Mouse (Mus musculus) left cerebral cortex, adult 18-20 months (tissue): ENCODE results near the gene Col6a2. TPM values are rescaled to one million over a fixed set of nuclear protein-coding genes. Genes with fewer than 3 reads are reported as not detected.

Source experiments
- DNase-seq, 2 experiments: peaks; one replicate each; pipeline ENCODE4 v3.0.0; 2021 to 2022; ENCODE audit warnings: low spot score in 2 of 2, mixed read lengths in 1 of 2
- long read RNA-seq, 2 experiments: library from polyadenylated mRNA; stranded (forward); transcript quantifications; one replicate each; pipeline ENCODE4 v2.0.0; 2021
- total RNA-seq, 2 experiments: library from RNA; stranded (reverse); gene quantifications; 2 replicates each; pipeline ENCODE4 v1.2.3; 2021

Gene Col6a2
- 10 to 100 TPM in 1 of 2 experiments, 1 to 10 TPM in 1; 9.3 to 16.1 TPM for total RNA-seq
- long read RNA-seq, experiment 1, transcript Col6a2-201 (28 exons, 3,949 nt): major isoform, 9 of 16 reads
- long read RNA-seq, experiment 1, partial matches to known transcripts: 6 of 16 reads
- long read RNA-seq, experiment 1, other reads (novel, unspliced or antisense): 1 of 16 reads
- long read RNA-seq, experiment 2, full-length matches to known transcripts: 4 of 5 reads
- long read RNA-seq, experiment 2, partial matches to known transcripts: 0 of 5 reads
- long read RNA-seq, experiment 2, other reads (novel, unspliced or antisense): 1 of 5 reads

DNA sequence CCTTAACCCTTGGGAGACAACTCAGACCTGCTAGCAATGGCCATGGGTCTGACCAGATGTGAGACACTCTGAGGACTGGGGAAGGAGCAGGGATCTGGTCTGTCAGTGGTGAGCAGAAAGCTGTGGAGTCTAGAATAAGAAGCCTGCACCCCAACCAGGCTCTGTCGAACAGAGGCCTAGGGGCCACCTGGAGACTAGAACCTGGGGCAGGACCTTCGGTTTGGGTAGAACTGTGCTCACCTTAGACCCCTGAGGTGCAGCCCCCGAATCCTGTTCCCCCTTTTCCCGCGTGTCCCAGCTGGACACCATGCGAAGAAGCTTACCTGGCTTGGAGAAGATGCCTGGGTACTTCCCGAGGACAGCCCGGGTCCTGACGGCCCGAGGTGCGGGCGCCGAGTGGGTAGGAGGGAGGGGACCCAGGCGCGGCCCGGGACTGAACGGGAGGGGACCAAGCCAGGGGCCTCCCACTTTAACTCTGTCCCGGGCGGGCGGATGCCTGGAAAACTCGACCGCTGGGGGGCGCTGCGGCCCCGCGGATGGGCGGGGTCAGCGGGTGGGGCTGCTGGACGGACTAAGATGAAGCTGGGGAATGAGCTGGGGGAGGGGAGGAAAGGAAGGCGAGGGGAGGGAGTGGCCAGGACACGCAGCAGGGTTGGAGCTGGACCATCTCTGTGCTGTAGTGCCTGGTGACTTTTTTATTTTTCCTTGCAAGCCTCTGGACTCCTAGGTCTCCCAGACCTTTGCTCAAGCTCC, at the start of gene Col6a2:
TSS of gene Col6a2 (minus strand) at position 703 of the 753 bp plus-strand sequence.
- DNase-seq: peak; percentile 81 to 82

DNA sequence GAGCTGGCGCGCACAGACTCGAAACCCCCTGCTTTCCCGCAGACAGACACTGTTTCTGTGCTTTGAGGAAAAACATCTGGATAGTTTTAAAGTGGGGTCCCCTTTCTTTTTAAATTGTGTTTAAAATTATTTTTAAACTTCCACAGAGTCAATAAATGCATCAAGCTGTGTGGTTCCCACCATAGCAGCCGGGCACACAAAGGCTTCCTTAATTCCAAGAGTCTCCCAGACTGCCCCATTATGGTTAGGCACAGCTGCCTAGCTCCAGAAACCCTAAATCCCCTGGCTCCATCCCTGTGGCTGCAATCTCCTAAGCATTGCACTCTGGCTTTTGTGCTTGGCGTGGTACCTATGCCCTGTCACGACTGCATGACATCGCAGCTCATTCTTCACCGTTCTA, 48.5 kb upstream of the Col6a2 start:
- no peak for DNase-seq

DNA sequence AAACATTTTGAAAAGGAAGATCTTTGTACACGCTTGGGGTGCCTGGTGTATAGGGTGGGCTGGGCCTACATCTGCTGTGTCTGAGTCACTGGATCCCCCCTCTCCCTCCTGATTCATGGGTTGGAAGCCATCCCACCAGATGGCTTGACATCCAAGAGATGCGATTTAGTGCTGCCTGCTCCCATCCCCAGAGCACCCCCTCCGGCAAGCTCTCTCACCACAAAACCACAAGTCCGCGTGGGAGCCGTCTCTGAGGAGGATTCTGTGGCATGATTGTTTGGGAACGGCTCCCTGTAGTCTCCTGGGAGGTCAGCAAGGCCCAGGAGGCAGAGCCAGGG, 45.5 kb upstream of the Col6a2 start:
- peak; percentile 78 to 80 for DNase-seq

DNA sequence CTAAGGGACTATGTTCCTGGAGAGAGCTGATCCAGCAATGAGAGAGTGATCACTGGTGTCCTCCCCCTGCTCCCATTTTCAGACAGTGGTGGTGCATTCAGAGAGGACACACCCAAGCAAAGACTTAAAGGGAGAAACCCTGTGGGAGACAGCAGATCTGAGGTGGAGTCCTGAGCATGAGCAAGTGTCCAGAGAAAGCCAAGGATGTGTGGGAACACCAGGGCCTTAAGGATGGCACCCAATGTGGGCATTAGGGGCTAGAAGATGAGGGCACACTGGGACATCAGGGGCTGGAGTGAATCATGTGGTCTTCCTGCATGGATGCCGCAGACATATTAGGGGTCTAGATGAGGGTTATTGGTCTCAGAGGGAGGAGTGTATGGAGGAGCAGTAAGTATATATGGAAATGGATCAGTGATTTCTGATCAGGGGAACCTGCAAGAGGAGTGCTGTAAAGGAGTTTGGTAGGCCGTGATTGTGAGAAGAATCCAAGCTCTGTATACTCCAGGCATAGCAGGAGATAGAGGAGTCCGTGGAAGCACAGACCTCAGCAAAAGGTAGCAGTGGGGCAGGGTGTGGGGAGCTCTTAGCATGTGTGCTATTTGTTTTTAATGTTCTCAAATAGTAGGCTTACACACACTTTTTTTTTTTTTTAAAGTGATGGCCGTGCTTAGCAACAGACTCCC, 45.0 kb upstream of the Col6a2 start:
- no peak for DNase-seq

DNA sequence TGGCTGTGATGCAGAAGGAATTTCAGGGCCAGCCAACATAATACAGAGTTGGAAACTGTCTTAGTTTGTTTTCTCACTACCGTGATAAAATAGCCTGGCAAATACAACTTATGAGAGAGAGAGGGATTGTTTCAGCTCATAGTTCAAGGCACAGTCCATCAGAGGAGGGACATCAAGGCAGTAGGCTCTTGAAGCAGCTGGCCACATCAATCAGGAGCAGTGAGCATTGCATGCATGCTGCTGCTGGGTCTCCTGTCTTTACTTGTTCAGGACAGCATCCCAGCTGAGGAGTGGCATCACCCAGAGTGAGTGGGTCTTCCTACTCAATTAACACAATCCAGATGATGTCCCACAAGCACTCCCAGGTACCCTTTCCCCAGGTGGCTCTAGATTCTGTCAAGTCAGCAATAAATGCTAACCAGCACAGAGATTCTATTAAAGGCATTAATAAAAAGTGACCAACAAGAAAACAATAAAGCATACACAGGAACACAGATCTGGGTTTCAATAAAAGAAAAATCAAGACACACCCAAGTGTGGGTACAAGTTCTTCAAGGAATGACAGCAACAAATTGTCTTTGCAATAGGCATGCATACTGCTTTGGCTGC, 43.9 kb upstream of the Col6a2 start:
- DNase-seq: no peak

DNA sequence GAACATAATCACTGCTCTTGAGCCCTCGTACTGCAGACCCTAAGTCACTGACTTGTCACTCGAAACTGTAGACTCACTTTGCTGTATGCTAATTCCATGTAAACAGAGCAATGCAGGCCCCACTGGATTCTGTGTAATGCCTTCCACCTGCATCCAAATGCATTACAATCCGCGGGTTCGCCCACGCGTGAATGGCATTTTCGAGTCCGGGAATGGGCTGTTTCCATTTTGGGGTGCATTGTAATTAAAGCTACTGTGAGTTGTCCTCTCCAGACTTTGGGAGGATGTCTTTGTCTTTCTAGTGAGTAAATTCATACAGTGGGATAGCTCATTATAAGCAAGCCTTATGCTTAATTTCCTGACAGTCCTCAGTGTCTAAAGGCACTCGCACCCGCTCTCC, 42.1 kb upstream of the Col6a2 start:
- DNase-seq: no peak

DNA sequence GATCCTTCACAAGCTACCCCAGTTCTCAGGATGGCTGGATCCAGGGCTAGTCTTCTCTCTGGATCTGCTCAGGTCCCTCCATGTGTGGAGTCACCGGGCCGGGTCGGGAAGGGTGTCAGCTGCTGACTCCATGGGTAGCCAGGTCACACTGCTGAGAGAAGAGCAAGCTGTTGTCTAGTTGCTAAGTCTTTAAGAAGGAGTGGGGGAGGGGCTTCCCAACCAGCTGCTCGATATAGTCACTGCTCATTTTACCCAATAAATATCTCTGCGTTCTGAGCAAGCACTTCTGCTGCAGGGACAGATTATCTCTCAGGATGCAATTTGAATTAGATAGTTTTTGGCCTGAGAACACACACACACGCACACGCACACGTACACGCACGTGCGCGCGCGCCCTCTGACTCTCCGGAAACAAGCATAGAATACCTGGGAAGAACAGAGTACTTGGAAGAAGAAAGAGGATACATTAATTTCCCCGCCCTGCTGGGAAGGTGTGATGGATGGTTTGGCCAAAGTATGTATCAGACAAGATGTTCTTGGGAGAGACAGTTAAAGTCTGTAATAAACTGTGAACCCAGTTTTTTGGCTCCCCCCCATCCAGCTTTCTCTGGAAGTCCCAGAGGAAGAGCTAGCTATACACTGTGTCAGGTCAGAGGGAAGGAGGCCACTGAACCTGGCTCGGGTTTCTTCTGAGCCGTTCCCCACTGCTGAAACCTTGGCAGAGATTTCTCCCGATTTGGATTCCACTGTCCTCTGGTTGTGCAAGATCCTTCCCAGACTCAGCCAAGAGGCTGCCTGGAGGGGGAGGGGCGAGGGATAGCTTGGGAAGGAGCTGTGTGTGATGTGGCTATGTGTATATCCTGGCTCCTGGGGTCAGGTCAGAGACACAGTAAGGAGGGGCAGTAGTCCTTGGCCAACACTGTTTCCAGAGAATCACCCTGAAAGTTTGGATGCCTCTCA, 41.0 kb upstream of the Col6a2 start:
- DNase-seq: no peak

DNA sequence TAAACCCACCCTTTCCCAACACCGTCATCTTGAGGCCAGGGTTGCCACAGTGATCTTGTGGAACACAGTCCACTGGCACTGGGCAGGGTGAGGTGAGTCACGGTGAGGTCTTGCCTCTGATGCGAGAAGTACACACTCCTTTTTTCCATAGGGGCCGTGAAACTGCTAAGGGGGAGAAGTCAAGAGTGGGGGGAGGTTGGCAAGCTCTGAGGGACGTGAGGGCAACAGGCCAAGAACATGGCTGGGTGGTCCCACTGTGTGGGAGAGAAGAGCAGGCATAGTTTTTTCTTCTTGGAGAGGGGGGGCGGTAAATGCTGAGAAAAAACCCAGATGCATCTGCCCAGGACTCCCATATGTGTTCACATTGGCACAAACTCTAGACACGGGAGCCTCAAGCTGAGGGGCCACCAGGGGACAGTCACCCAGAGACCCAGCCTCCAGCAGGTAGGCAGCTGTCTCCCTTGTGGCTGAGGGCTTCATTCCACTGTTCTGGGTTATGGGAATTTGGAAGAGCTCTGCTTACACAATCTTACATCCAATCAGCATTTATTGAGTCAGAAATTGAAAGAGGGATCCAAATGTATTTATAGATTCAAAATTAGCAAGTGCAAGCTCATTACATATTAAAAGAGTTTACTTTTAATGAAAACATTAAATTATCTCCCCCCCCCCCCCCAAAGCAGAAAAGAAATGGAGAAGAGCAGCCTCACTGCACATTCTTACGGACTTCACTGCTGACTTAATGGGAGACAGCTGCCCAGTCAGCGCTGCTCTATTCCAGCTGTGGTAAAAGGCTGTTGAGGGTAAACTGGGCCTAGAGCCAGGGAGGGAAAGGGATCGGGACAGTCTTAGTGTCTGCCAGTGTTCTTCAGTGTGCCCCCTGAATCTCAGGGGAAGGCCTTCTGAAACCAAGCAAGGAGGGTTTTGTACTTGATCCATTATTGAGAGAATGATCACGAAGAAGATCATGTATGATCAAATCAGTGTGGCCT, 30.2 kb upstream of the Col6a2 start:
- DNase-seq: no peak

DNA sequence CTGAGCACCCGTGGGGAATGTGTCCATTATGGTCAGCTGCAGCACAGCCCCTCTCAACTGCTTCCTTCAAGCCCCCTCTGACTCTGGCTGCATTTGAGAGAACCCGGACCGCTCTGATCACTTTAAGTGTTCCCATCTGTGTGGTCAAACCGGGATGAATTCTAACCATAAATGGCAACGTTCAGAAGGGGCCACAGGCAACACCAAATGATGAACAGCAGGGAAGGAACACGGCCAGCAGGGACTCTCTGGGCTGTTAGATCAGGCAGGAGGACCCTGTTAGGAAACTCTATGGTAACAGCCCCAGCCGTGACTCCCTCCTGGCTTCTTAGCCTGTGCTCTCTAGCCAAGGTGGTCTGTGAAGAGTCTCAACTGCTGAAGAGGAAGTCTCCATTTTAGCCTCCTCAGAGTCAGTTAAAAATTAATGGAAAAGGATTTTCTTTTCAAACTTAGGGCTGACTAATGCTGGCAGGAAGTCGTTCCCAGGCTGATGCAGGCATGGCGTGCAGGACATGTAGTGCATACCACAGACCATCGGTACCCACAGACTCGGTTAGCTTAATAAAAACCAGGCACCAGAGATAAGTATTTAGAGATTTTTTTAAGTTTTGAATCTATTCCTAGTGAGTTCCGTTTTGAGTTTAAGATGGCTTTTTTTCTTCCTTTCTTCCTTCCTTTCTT, 27.4 kb upstream of the Col6a2 start:
- no peak for DNase-seq

DNA sequence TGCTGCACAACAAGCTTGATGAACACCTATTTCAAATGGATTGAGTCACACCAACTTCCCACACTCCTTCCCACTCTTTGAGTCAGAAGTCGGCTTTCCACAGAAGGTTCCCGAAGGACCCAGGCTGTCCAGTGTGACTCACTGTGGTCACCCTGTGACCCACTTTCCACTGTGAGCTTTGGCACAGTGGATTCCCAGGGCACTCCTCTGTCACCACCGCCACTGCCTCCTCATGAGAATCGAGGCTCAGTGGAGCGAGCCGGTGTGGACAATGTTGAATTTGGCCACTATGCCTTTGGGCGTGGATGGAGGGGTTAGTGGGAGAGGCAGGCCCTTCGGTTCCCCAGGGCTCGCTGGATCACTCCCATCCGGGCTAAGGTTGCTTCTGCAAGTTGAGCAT, 25.3 kb upstream of the Col6a2 start:
- DNase-seq: peak; percentile 31 to 40

DNA sequence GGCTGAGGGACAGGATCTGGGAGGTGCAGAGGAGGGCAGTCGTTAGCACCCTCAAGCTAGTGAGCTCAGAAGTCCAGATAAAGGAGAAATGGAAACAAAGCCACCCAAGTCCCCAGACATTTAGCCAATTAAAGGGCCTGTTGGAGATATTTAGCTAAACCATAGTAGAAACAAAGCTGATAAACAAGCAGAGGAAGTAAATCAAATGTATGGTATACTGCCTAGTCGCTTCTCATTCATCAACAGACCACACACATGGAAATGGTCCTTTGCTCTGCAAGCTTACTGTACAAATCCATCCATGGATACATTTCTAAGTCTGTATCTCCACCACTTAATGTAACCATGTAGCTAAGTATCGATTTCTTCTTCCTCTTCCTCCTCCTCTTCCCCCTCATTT, 24.0 kb upstream of the Col6a2 start:
- no peak for DNase-seq

DNA sequence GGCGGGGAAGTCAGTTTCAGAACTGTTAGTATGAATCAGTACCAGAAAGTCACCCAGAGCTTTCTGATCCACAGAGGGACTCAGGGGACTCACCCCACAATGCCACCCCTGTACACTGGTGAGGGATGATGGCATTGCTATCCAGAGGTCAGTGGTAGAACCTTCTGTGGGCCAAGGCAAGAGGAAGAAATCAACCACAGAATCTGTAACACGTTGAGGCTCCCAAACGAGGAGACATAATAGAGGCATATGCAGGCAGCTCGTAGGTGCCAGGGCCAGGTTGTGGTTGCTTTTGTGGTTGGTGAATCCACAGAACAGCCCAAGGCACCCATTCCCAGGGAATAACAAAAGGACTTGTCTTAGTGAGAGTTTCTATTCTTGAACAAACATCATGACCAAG, 22.3 kb upstream of the Col6a2 start:
- DNase-seq: no peak

DNA sequence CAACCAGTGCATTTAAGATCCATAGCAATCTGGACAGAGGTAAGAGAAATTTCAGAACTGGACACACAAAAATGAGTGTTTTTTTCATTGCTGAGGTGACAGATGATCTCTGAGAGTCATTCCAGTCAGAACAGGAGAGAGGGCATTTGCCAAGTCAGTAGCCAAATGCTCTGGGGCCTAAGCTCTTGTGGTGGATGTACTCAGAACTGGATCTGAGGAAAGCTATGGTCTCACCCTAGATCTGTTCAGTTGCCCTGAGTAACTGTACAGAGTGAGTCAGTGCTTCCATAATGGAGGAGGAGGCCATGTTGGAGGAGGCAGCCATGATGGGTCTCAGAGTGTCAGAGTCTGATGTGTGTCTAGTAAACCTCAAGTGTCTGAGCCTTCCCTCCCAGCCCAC, 21.6 kb upstream of the Col6a2 start:
- DNase-seq: no peak

DNA sequence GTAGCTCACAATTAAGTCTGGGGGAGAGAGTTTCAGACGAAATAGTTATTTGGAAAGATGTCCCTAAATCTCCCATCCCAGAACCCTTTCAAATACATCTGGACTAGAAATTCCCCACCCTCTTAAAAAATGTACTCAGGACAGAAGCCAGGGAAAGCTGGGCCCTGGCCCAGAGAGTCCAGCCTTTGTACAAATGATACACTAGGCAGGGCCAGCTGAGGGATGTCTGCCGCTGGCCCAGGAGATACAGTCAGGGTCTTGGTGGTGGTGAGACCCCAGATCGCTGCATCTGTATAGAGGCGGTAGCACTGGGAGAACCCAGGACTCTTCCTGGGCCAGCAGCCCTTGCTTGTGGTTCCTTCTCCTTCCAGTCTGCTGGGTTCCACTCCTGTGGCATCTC, 20.6 kb upstream of the Col6a2 start:
- DNase-seq: no peak

DNA sequence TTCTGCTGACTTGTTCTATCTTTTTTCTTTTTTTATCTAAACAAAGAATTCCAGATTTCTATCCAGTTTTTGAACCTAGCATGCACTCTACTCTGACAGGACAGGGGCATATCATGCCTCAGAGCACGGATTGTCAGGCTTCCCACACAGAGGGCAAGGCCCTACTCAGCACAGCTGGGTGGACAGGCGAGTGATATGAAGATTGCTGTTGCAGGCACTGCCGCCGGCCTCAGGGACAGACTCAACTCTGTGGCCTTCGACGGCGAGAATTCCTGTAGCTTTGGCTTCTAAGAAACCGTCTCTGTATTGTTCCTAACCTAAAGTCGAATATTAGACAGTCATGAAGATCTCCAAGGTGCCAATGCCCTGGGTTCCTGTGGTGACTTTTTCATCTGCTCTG, 20.0 kb upstream of the Col6a2 start:
- no peak for DNase-seq

DNA sequence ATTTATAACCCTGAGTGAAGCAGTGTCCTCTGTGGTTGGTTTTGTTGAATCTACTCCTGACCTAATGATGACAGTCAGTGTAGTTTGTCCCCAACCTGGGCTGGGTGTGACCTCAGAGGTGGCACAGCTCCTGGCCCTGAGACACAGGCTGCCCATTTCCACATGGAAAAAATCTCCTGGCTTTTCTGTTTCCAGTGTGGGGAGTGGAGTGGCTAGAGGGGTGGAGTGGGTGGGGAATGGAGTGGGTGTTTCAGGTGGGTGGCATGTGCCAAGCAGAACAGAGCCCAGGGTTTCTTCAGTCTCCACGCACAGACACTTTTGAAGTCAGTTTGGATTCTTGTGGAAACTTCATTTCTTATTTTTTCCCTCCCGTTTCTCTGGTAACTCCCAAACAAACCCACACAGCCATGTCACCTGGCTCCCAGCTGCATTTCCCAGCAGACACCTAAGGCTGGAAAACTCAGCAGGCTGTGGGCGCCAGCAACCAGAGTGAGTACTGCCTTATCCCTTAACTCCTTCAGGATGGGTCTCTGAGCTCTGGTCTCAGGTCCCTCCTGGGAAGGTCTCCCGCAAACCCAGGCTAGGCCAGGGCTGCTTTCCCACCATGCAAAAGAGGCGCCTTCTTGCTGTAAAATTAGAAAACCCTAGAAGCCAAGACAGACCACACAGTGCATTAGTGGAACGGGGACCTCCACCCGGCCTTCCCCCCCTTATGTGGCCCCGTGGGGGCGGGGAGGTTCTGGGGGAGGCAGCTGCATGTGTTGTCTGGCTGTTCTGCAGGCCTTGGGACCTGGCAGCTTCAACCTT, 19.4 kb upstream of the Col6a2 start:
- DNase-seq: peak; percentile 28 to 52

DNA sequence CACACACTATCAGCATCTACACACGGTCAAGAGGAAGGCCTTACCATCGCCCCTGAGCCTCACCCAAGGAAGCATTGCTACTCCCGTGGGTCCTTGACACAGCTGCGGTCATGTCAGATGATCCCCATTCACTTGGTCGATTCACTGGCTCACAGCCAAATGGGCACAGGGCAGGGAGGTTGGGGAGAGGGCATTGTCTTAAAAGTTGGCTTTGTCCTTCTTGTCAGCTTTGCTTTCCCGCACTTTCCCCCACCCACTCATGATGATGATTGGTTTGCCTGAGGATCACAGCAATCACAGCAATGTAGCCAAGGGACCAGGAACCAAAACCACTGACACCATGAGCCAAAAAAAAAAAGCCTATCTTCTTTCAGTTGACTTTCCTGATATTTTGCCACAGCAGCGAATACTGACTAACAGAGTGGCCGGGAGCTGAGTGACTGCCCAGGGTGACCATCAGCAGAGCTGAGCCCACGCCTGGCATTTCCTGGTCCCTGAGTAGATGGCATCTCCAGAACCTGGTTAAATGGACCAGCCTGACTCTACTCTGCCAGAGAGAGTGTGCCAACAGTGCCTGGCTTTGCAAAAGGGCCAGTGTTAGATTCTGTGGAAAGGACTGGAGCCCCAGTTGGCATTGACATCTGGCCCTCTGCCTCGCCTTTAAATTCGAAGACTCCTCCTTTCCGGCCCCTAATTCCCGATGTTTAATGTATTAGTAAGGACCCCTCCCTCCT, 18.6 kb upstream of the Col6a2 start:
- DNase-seq: no peak
